Mouse (Mus musculus): ENCODE measurements at regions not wholly inside any gene's neighbourhood (a gene's known extent, or its start where the extent isn't known, plus 50 kb on each side); places are given as distances from the start of the nearest gene placed in this dataset.

DNA sequence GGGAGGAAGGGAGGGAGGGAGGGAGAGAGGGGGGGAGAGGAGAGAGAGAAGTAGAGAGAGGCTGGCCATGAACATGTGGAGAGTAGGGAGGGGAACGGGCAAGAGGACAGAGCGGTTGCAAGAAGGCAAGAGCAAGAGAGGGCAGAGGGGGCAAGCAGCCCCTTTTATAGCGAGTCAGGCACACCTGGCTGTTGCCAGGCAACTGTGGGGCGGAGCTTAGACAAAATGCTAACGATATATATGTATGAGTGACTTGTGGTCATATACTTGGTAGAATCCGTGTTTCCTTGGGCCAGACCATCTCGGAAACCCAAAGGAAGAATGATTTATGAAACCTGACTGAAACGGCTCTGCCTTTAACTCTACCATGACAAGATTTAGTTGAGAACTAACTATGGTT, 138.2 kb upstream of the Serp2 start:
- no peaks in the 10 kb centered on the region for H3K27me3 ChIP-seq (ENCODE audit: control insufficient read depth, insufficient read depth, insufficient read length)

DNA sequence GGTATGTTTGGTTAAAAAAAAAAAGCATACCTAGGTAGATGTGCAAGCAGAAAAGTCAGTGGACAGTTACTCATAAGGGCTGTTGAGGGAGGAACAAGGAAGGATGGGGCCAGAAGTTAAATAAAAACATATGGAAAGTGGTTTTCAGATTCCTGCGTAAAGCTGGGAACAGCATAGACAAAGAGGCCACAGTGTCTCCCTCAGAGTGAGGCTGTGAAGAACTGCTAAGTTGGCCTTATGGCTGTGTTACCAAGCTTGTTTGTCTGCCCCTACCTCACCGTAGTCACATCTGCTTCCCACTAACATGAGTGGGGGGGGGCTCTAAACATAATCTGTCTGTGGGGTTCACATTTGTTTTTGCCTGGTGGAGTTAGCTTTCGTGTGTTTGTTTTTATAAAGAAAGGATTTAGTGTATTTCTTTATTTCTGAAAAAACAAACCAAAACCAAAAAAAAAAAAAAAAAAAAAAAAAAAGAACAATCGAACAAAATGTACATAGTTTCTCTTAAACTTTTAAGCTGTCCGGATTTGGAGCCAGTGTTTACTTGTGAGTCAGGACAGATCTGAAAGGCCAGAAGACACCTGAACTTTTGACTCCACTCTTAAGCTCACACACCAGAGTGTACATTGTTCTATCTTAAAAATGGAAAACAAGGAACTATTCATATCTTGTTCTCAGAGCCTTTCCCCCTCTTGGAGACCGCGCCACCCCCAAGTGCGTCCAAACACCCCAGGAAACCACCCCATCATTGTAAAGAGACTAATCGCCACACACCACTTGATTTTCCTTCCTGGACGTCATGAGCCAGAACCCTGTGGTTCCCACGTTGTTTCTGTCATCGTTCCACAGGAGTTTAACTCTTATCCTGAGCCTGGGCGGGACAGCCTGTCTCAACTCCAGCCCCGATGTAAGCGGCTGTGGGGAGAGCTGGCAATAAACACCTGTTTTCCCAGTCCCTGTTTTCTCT, 136.9 kb upstream of the Serp2 start:
- TF ChIP-seq CEBPB (IDR thresholded peaks at IDR 0.05; ENCODE audit: low read depth) (no peak), MAX (IDR thresholded peaks at IDR 0.05) (no peak), MYOG (IDR thresholded peaks at IDR 0.05; ENCODE audit: control insufficient read depth, extremely low read depth, insufficient read length) (no peak), MYOD1 (IDR thresholded peaks at IDR 0.05; ENCODE audit: control insufficient read depth, insufficient read length, low read depth) (no peak), CTCF (IDR thresholded peaks at IDR 0.05; ENCODE audit: control insufficient read depth, insufficient read depth, insufficient read length) (no peak), USF1 (IDR thresholded peaks at IDR 0.05; ENCODE audit: low read depth) (no peak), FOSL1 (IDR thresholded peaks at IDR 0.05; ENCODE audit: insufficient read depth, low read length, poor library complexity, severe bottlenecking) (no peak)
- Histone ChIP-seq H3K27me3 (ENCODE audit: control insufficient read depth, insufficient read depth, insufficient read length) (no peaks in the 10 kb centered on the region), H3ac (ENCODE audit: control insufficient read depth, insufficient read length, low read depth) (no peak overlapping the region), H3K79me3 (ENCODE audit: low read depth) (no peaks in the 10 kb centered on the region), H3K4me3 (ENCODE audit: insufficient read depth, poor library complexity, severe bottlenecking) (no peak overlapping the region), H3K36me3 (ENCODE audit: control insufficient read depth, insufficient read depth) (no peaks in the 10 kb centered on the region), H3K79me2 (ENCODE audit: control insufficient read depth, insufficient read depth) (no peaks in the 10 kb centered on the region)

More for the DNA sequence above, 138.2 kb upstream of the Serp2 start:
- TF ChIP-seq CEBPB (IDR thresholded peaks at IDR 0.05; ENCODE audit: low read depth) (no peak), USF1 (IDR thresholded peaks at IDR 0.05; ENCODE audit: low read depth) (no peak), MYOD1 (IDR thresholded peaks at IDR 0.05; ENCODE audit: control insufficient read depth, insufficient read length, low read depth) (no peak), MAX (IDR thresholded peaks at IDR 0.05) (no peak), CTCF (IDR thresholded peaks at IDR 0.05; ENCODE audit: control insufficient read depth, insufficient read depth, insufficient read length) (no peak), FOSL1 (IDR thresholded peaks at IDR 0.05; ENCODE audit: insufficient read depth, low read length, poor library complexity, severe bottlenecking) (no peak)
- Histone ChIP-seq H3K79me3 (ENCODE audit: low read depth) (no peaks in the 10 kb centered on the region), H3K4me3 (ENCODE audit: insufficient read depth, poor library complexity, severe bottlenecking) (no peak overlapping the region), H3ac (ENCODE audit: control insufficient read depth, insufficient read length, low read depth) (no peak overlapping the region), H3K79me2 (ENCODE audit: control insufficient read depth, insufficient read depth) (no peaks in the 10 kb centered on the region), H3K36me3 (ENCODE audit: control insufficient read depth, insufficient read depth) (no peaks in the 10 kb centered on the region)

DNA sequence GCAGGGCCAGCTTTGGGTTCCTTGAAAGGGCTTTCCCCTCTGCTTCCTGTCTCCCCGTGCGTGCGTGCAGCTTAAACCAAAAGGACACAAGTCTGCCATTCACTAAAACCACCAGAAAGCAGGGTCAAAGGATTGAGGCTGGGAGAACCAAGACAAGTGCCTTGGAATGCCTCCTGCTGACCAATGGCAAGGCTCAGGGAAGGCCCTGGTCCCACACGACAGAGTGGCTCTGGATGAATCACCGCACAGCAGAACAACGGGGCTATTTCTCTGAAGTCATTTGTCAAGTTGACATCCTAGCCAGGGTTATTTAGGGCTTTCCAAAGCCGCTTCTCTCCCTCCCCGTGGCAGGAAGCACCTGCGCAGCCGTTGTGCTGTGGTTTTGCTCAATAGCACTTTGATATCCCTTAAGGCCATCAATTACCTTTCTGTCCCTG, 131.3 kb upstream of the Serp2 start:
- H3K36me3 ChIP-seq (ENCODE audit: control insufficient read depth, insufficient read depth) = no peaks in the 10 kb centered on the region
- no peak overlapping the region for H3ac ChIP-seq (ENCODE audit: control insufficient read depth, insufficient read length, low read depth)
- H3K79me3 ChIP-seq (ENCODE audit: low read depth) = no peaks in the 10 kb centered on the region
- H3K4me3 ChIP-seq (ENCODE audit: insufficient read depth, poor library complexity, severe bottlenecking) = no peak overlapping the region
- H3K79me2 ChIP-seq (ENCODE audit: control insufficient read depth, insufficient read depth) = no peaks in the 10 kb centered on the region
- no peaks in the 10 kb centered on the region for H3K27me3 ChIP-seq (ENCODE audit: control insufficient read depth, insufficient read depth, insufficient read length)
- TF ChIP-seq MYOG (IDR thresholded peaks at IDR 0.05; ENCODE audit: control insufficient read depth, extremely low read depth, insufficient read length) = no peak
- no peak for TF ChIP-seq CEBPB (IDR thresholded peaks at IDR 0.05; ENCODE audit: low read depth)
- no peak for TF ChIP-seq MAX (IDR thresholded peaks at IDR 0.05)
- no peak for TF ChIP-seq CTCF (IDR thresholded peaks at IDR 0.05; ENCODE audit: control insufficient read depth, insufficient read depth, insufficient read length)
- TF ChIP-seq FOSL1 (IDR thresholded peaks at IDR 0.05; ENCODE audit: insufficient read depth, low read length, poor library complexity, severe bottlenecking) = no peak
- no peak for TF ChIP-seq USF1 (IDR thresholded peaks at IDR 0.05; ENCODE audit: low read depth)
- peak; percentile 77 for TF ChIP-seq MYOD1 (IDR thresholded peaks at IDR 0.05; ENCODE audit: control insufficient read depth, insufficient read length, low read depth)

DNA sequence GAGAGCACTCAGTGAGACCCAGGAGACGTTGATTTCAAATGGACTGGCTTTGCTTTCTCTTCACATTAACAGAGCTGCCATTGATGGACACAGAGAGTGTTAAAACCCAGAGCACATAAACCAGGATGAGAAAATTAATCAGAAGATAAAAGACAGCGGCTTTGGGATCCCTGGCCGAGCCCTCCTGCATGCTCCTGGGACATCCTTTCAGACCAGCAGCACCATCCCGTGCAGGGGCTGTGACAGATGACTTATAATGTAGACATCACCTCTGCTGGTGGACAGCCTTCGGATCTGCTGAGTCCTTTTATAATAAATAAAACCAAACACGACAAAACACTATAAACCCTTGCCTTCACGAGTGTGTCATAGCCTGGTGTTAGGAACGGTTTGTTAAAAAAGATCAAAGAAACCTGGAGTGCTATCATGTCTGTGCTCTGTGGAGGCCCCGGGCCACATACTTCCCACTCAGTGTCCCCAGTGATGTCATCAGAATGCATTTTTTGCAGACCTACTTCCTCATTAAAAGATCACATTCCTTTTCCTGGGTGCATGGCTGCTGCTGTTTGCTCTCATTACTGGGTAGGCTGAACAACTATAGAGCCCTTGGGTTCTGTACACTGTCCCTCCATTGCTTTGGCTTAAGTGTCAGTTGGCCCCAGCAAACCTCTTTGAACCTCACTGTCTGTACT, 130.2 kb upstream of the Serp2 start:
- no peak for TF ChIP-seq USF1 (IDR thresholded peaks at IDR 0.05; ENCODE audit: low read depth)
- no peak for TF ChIP-seq MAX (IDR thresholded peaks at IDR 0.05)
- TF ChIP-seq MYOD1 (IDR thresholded peaks at IDR 0.05; ENCODE audit: control insufficient read depth, insufficient read length, low read depth) = no peak
- TF ChIP-seq CTCF (IDR thresholded peaks at IDR 0.05; ENCODE audit: control insufficient read depth, insufficient read depth, insufficient read length) = no peak
- no peak for TF ChIP-seq FOSL1 (IDR thresholded peaks at IDR 0.05; ENCODE audit: insufficient read depth, low read length, poor library complexity, severe bottlenecking)
- TF ChIP-seq CEBPB (IDR thresholded peaks at IDR 0.05; ENCODE audit: low read depth) = no peak
- TF ChIP-seq MYOG (IDR thresholded peaks at IDR 0.05; ENCODE audit: control insufficient read depth, extremely low read depth, insufficient read length) = no peak

DNA sequence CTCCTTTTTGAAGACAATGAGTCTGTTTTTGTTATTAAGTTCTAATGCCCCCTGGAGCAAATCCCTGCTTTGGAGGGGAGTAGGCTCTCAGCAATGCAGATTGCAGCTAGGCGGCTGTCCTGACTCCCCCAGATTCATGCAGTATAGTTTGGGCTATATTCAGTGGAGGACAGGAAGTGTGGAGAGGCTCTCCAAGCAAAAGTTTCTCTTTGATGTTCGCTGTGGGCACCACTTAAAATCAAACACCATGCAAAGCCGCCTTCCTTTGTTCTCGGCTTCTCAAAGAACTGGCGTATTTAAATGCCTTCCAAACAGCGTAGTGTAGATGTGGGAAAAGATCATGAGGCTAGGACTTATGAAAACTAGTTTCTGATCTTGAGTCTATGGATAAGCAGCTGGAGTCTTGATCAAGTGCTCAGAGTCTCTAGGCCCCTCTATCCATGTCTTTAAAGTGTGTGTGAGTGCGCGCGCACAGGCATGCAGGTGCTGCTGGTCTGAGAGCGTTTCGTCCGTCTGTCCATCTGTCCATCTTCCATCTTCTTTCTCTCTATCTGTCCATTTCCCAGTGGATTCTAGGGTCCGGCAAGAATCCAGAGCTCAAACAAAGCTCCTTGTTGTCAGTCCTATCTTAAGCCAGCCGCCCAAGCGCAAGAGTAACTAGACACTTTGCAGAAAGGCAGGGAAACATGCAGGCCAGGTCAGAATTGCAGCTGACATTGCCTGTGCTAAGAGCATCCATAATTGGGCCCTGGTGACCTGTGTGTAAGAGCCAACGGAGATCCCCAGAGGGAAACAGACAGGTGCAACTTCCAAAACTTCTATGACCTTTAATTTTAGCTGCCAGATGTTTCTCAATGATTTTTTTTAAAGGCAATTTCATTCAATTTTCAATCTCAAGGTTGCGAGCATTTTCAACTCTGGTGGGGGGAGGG, 129.4 kb upstream of the Serp2 start:
- Histone ChIP-seq H3K79me2 (ENCODE audit: control insufficient read depth, insufficient read depth) (no peaks in the 10 kb centered on the region), H3K4me3 (ENCODE audit: insufficient read depth, poor library complexity, severe bottlenecking) (no peak overlapping the region)
- no peak for TF ChIP-seq USF1 (IDR thresholded peaks at IDR 0.05; ENCODE audit: low read depth)
- TF ChIP-seq MYOD1 (IDR thresholded peaks at IDR 0.05; ENCODE audit: control insufficient read depth, insufficient read length, low read depth) = no peak
- TF ChIP-seq MAX (IDR thresholded peaks at IDR 0.05) = no peak
- TF ChIP-seq CEBPB (IDR thresholded peaks at IDR 0.05; ENCODE audit: low read depth) = no peak
- TF ChIP-seq MYOG (IDR thresholded peaks at IDR 0.05; ENCODE audit: control insufficient read depth, extremely low read depth, insufficient read length) = no peak
- TF ChIP-seq CTCF (IDR thresholded peaks at IDR 0.05; ENCODE audit: control insufficient read depth, insufficient read depth, insufficient read length) = no peak
- TF ChIP-seq FOSL1 (IDR thresholded peaks at IDR 0.05; ENCODE audit: insufficient read depth, low read length, poor library complexity, severe bottlenecking) = no peak

More for the DNA sequence above, 130.2 kb upstream of the Serp2 start:
- H3K79me3 ChIP-seq (ENCODE audit: low read depth) = no peaks in the 10 kb centered on the region
- H3K4me3 ChIP-seq (ENCODE audit: insufficient read depth, poor library complexity, severe bottlenecking) = no peak overlapping the region
- H3ac ChIP-seq (ENCODE audit: control insufficient read depth, insufficient read length, low read depth) = no peak overlapping the region
- no peaks in the 10 kb centered on the region for H3K27me3 ChIP-seq (ENCODE audit: control insufficient read depth, insufficient read depth, insufficient read length)
- no peaks in the 10 kb centered on the region for H3K36me3 ChIP-seq (ENCODE audit: control insufficient read depth, insufficient read depth)
- H3K79me2 ChIP-seq (ENCODE audit: control insufficient read depth, insufficient read depth) = no peaks in the 10 kb centered on the region

More for the DNA sequence above, 129.4 kb upstream of the Serp2 start:
- Histone ChIP-seq H3ac (ENCODE audit: control insufficient read depth, insufficient read length, low read depth) (no peak overlapping the region), H3K36me3 (ENCODE audit: control insufficient read depth, insufficient read depth) (no peaks in the 10 kb centered on the region), H3K79me3 (ENCODE audit: low read depth) (no peaks in the 10 kb centered on the region), H3K27me3 (ENCODE audit: control insufficient read depth, insufficient read depth, insufficient read length) (no peaks in the 10 kb centered on the region)

Measured in C2C12 (cell line).